Mouse (Mus musculus): ENCODE data around the gene Slc22a23.

- TF ChIP-seq CTCF (IDR thresholded peaks at IDR 0.05) (no peak), POLR2A (IDR thresholded peaks at IDR 0.05; ENCODE audit: insufficient read depth, low read depth, low read length) (no peak), EP300 (IDR thresholded peaks at IDR 0.05; ENCODE audit: insufficient read depth, low read depth, low read length) (no peak)
These were observed 137.1 kb downstream of the Slc22a23 start for GRCm38 (mm10) chr13:34207714-34208470.
